Mouse (Mus musculus) liver, adult 2 months (tissue): ENCODE data around the gene Dusp19. TPM values are rescaled to one million over a fixed set of nuclear protein-coding genes. Genes with fewer than 3 reads are reported as not detected.

Experiments
- DNase-seq: peaks from one replicate; pipeline ENCODE4 v3.0.0-alpha.2; 2011; ENCODE audit warnings: low read depth, low spot score; ENCODE audit errors: extremely low read depth
- H3K27ac ChIP-seq: fragments of 200-500 bp; replicated peaks from 2 replicates; pipeline ENCODE4 v1.5.1; 2012; ENCODE audit warnings: low read depth, mild to moderate bottlenecking, control low read depth, inconsistent platforms, low read length; ENCODE audit not compliant: insufficient read depth
- H3K27me3 ChIP-seq: fragments of 200-500 bp; 2 replicates; pipeline ENCODE4 v1.6.1; 2012; ENCODE audit warnings: mild to moderate bottlenecking, moderate library complexity, low read length, inconsistent platforms; ENCODE audit not compliant: control insufficient read depth, insufficient read depth
- H3K36me3 ChIP-seq: fragments of 200-500 bp; 2 replicates; pipeline ENCODE4 v1.6.1; 2012; ENCODE audit warnings: low read length, inconsistent platforms; ENCODE audit not compliant: control insufficient read depth, insufficient read depth
- H3K4me1 ChIP-seq: fragments of 200-500 bp; 2 replicates; pipeline ENCODE4 v1.6.1; 2011; ENCODE audit warnings: low read length; ENCODE audit not compliant: control insufficient read depth, insufficient read depth
- H3K4me3 ChIP-seq: fragments of 200-500 bp; 2 replicates; pipeline ENCODE4 v1.5.1; 2011; ENCODE audit warnings: low read depth, mild to moderate bottlenecking, control low read depth, low read length, moderate library complexity; ENCODE audit not compliant: insufficient read depth
- H3K79me2 ChIP-seq: fragments of 200-500 bp; 2 replicates; pipeline ENCODE4 v1.6.1; 2012; ENCODE audit warnings: inconsistent platforms, mild to moderate bottlenecking, low read length, moderate library complexity; ENCODE audit not compliant: control insufficient read depth, insufficient read depth
- H3K9ac ChIP-seq: fragments of 200-500 bp; 2 replicates; pipeline ENCODE4 v1.6.1; 2012; ENCODE audit warnings: low read depth, mild to moderate bottlenecking, control low read depth, inconsistent platforms, low read length
- CTCF ChIP-seq: fragments of 200-500 bp; IDR thresholded peaks from 2 replicates; pipeline ENCODE4 v1.5.1; 2011; ENCODE audit warnings: low read depth, low read length, control low read depth
- POLR2A ChIP-seq: fragments of 200-500 bp; IDR thresholded peaks from 2 replicates; pipeline ENCODE4 v1.6.1; 2011; ENCODE audit warnings: low read length, control low read depth; ENCODE audit not compliant: insufficient read depth; ENCODE audit errors: extremely low read depth
- WGBS: fragments of 180-500 bp; shearing (Covaris S2); methylation state at CpG from one replicate; pipeline ENCODE4 v1.1.7; 2018; 5-methylcytosine and 5-hydroxymethylcytosine counted together
- polyA plus RNA-seq: library from polyadenylated mRNA; depleted of rRNA; stranded (reverse); fragments of >200 nt; gene quantifications from 2 replicates; pipeline ENCODE4 v1.2.3, GENCODE M21; 2012
- total RNA-seq: library from RNA; depleted of rRNA; stranded (reverse); fragments of >200 nt; gene quantifications from 2 replicates; pipeline ENCODE4 v1.2.3, GENCODE M21; 2014

The Dusp19 gene
- total and polyA plus RNA-seq, 2 experiments: 3.5 to 12.6 TPM

- TF ChIP-seq POLR2A (no peak), CTCF (no peak)
- Histone ChIP-seq H3K27me3 (no peaks in the 10 kb centered on the region), H3K4me3 (peak overlapping the region; percentile 70), H3K79me2 (peaks cover 24% of the 10 kb centered on the region), H3K9ac (peak overlapping the region; percentile 93), H3K4me1 (peaks cover 11% of the 10 kb centered on the region), H3K27ac (peak overlapping the region; percentile 65), H3K36me3 (no peaks in the 10 kb centered on the region)
- 1% methylated on average over 58 of the region's 65 CpGs for WGBS
- DNase-seq: peak; percentile 41
Observed at GRCm38 (mm10) chr2:80580311-80580961, 36.4 kb upstream of the Dusp19 start.

- TF ChIP-seq CTCF: peak; percentile 52; the same call in 1 of the 2 replicates
- 0 out of 2 replicates have a peak, but pooled peaks have one; percentile 27 for TF ChIP-seq POLR2A
- Histone ChIP-seq H3K27me3 (no peaks in the 10 kb centered on the region), H3K36me3 (no peaks in the 10 kb centered on the region), H3K79me2 (peaks cover 18% of the 10 kb centered on the region), H3K27ac (peak within 1 kb of the TSS; percentile 81), H3K4me3 (peak within 1 kb of the TSS; percentile 70), H3K4me1 (peaks cover 11% of the 10 kb centered on the region), H3K9ac (peak within 1 kb of the TSS; percentile 93)
- under 1% methylated on average over 77 of the region's 88 CpGs for WGBS
- DNase-seq: peak; percentile 56
Observed at GRCm38 (mm10) chr2:80581043-80581711, 35.7 kb upstream of the Dusp19 start, which contains the start of gene Nckap1. Gene Nckap1, minus strand, starts transcription at chr2:80581380.

GRCm38 (mm10) chr2:80582356-80582755, 34.5 kb upstream of the Dusp19 start:
- 98% methylated on average over 3 of the region's 3 CpGs for WGBS
- Histone ChIP-seq H3K9ac (no peak overlapping the region), H3K27me3 (no peaks in the 10 kb centered on the region), H3K4me1 (peaks cover 8% of the 10 kb centered on the region), H3K36me3 (no peaks in the 10 kb centered on the region), H3K27ac (no peak overlapping the region), H3K79me2 (peaks cover 12% of the 10 kb centered on the region; the same call in 1 of the 2 replicates), H3K4me3 (no peak overlapping the region)
- DNase-seq: no peak
- no peak for TF ChIP-seq POLR2A

GRCm38 (mm10) chr2:80594215-80594918, 22.5 kb upstream of the Dusp19 start:
- TF ChIP-seq CTCF (no peak), POLR2A (no peak)
- H3K4me1 ChIP-seq: no peaks in the 10 kb centered on the region
- no peak overlapping the region for H3K9ac ChIP-seq
- no peak for DNase-seq
- H3K36me3 ChIP-seq: no peaks in the 10 kb centered on the region
- 75% methylated on average over 4 of the region's 4 CpGs for WGBS
- no peak overlapping the region for H3K27ac ChIP-seq
- H3K4me3 ChIP-seq: no peak overlapping the region
- no peaks in the 10 kb centered on the region for H3K27me3 ChIP-seq
- H3K79me2 ChIP-seq: no peaks in the 10 kb centered on the region

- Histone ChIP-seq H3K4me3 (no peak overlapping the region), H3K79me2 (no peaks in the 10 kb centered on the region), H3K9ac (no peak overlapping the region), H3K27me3 (no peaks in the 10 kb centered on the region), H3K4me1 (no peaks in the 10 kb centered on the region), H3K27ac (no peak overlapping the region), H3K36me3 (no peaks in the 10 kb centered on the region)
- no peak for DNase-seq
- 92% methylated on average over 5 of the region's 5 CpGs for WGBS
- no peak for TF ChIP-seq POLR2A
- TF ChIP-seq CTCF: no peak
Observed at GRCm38 (mm10) chr2:80596960-80597359, 19.9 kb upstream of the Dusp19 start.
